Comparison of ENCODE assay signal across 27 mouse cellular contexts in the genomic region with DNA sequence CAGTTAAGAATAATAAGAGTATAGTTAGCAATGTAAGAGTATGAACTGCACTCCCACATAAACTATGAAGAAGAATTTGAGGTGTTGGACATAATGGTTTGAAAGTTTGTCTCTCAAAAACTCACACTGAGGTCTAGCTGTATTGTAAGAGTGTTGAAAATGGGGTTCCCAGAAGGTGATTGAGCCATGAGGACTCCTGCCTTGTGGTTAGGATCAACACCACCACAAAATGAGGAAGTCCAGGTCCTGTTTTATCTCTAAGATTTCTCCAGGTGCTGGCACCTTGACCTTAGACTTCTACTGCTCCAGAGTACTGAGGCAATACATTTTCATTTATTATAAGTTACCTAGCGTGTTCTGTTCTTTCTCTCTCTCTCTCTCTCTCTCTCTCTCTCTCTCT.
"Had no signal": no experiment of that assay in that cellular context is flagged by ENCODE, and none has a peak within 500 bp of the region (broad histone marks: within the 10 kb centered on the region; RNA-seq: fewer than 3 reads in every experiment).

No protein-coding gene starts in this region.

- H3K27ac ChIP-seq: gastrocnemius, adult 2 months; heart, embryonic 10.5 days; heart, embryonic 13.5 days; heart, embryonic 15.5 days; hindbrain, embryonic 13.5 days; hindbrain, embryonic 15.5 days; hindbrain, postnatal 0 days; kidney, embryonic 15.5 days; kidney, postnatal 0 days; layer of hippocampus, adult 2 months; left cerebral cortex, adult 2 months; limb, embryonic 10.5 days; limb, embryonic 12.5 days; liver, embryonic 13.5 days had no signal

- H3K9ac ChIP-seq: heart, embryonic 13.5 days; heart, embryonic 15.5 days; hindbrain, embryonic 13.5 days; hindbrain, embryonic 15.5 days; kidney, embryonic 15.5 days; limb, embryonic 12.5 days; liver, embryonic 13.5 days had no signal

- DNase-seq: gastrocnemius, adult 2 months; gastrocnemius, postnatal 10 days; gastrocnemius, postnatal 25 days; heart, adult 18-20 months; heart, postnatal 14 days; heart, postnatal 36 days; kidney, adult 11 months; kidney, adult 2 months; kidney, adult 9 months; kidney, postnatal 14 days; kidney, postnatal 36 days; liver; liver, embryonic 13.5 days had no signal

- ATAC-seq: hindbrain, postnatal 0 days; intestine, embryonic 16.5 days had no signal

- H3K27me3 ChIP-seq: heart, embryonic 13.5 days; heart, embryonic 15.5 days; hindbrain, embryonic 13.5 days; hindbrain, embryonic 15.5 days; kidney, embryonic 15.5 days; limb, embryonic 12.5 days; liver, embryonic 13.5 days had no signal

- H3K4me3 ChIP-seq: gastrocnemius, adult 2 months; heart, embryonic 10.5 days; heart, embryonic 13.5 days; heart, embryonic 15.5 days; hindbrain, embryonic 13.5 days; hindbrain, embryonic 15.5 days; kidney, embryonic 15.5 days; layer of hippocampus, adult 2 months; left cerebral cortex, adult 2 months; limb, embryonic 10.5 days; limb, embryonic 12.5 days; liver, embryonic 13.5 days had no signal

- H3K4me1 ChIP-seq: heart, embryonic 10.5 days; heart, embryonic 13.5 days; heart, embryonic 15.5 days; hindbrain, embryonic 13.5 days; hindbrain, embryonic 15.5 days; kidney, embryonic 15.5 days; limb, embryonic 10.5 days; limb, embryonic 12.5 days; liver, embryonic 13.5 days had no signal

- H3K36me3 ChIP-seq: heart, embryonic 10.5 days; heart, embryonic 13.5 days; heart, embryonic 15.5 days; hindbrain, embryonic 13.5 days; hindbrain, embryonic 15.5 days; kidney, embryonic 15.5 days; limb, embryonic 10.5 days; limb, embryonic 12.5 days; liver, embryonic 13.5 days had no signal

- H3K9me3 ChIP-seq: heart, embryonic 10.5 days; heart, embryonic 15.5 days; hindbrain, embryonic 15.5 days; limb, embryonic 10.5 days had no signal

- H3K4me2 ChIP-seq: heart, embryonic 13.5 days; heart, embryonic 15.5 days; hindbrain, embryonic 13.5 days; hindbrain, embryonic 15.5 days; kidney, embryonic 15.5 days; limb, embryonic 12.5 days; liver, embryonic 11.5 days; liver, embryonic 13.5 days had no signal
